Mouse (Mus musculus) kidney, embryonic 15.5 days (tissue): Measurements from ENCODE around the gene Emsy. TPM values are rescaled to one million over a fixed set of nuclear protein-coding genes. Genes with fewer than 3 reads are reported as not detected.

Source experiments
- ATAC-seq: fragments of 200-750 bp; cut with Nextera tagmentation; replicated peaks from 2 replicates; pipeline ENCODE4 v1.8.0; 2017; ENCODE audit warnings: moderate TSS enrichment; ENCODE audit not compliant: low FRiP score
- H3K27ac ChIP-seq: fragments of 300-500 bp; sonication (generic); 2 replicates; pipeline ENCODE4 v1.5.1; 2015; ENCODE audit warnings: mild to moderate bottlenecking, inconsistent platforms
- H3K27me3 ChIP-seq: fragments of 300-500 bp; sonication (generic); 2 replicates; pipeline ENCODE4 v1.6.1; 2015; ENCODE audit warnings: inconsistent platforms
- H3K36me3 ChIP-seq: fragments of 300-500 bp; sonication (generic); 2 replicates; pipeline ENCODE4 v1.6.1; 2015; ENCODE audit warnings: inconsistent platforms
- H3K4me1 ChIP-seq: fragments of 300-500 bp; sonication (generic); 2 replicates; pipeline ENCODE4 v1.6.1; 2015; ENCODE audit warnings: inconsistent platforms
- H3K4me2 ChIP-seq: fragments of 300-500 bp; sonication (generic); 2 replicates; pipeline ENCODE4 v1.6.1; 2015; ENCODE audit warnings: moderate library complexity, mild to moderate bottlenecking, inconsistent platforms
- H3K4me3 ChIP-seq: fragments of 300-500 bp; sonication (generic); replicated peaks from 2 replicates; pipeline ENCODE4 v1.5.1; 2015; ENCODE audit warnings: mild to moderate bottlenecking, inconsistent platforms
- H3K9ac ChIP-seq: fragments of 300-500 bp; sonication (generic); 2 replicates; pipeline ENCODE4 v1.6.1; 2015; ENCODE audit warnings: mild to moderate bottlenecking, inconsistent platforms
- H3K9me3 ChIP-seq: fragments of 300-500 bp; sonication (generic); replicated peaks from 2 replicates; pipeline ENCODE4 v1.6.1; 2016; ENCODE audit warnings: inconsistent platforms
- WGBS: fragments of 180-500 bp; shearing (Covaris S2); methylation state at CpG from one replicate; pipeline ENCODE4 v1.1.7; 2015; ENCODE audit warnings: mixed read lengths; 5-methylcytosine and 5-hydroxymethylcytosine counted together
- polyA plus RNA-seq: library from polyadenylated mRNA; unstranded; fragments of >200 nt; fragmentation: Nextera tagmentation; extraction: Ambion mirVana; gene quantifications from 2 replicates; pipeline ENCODE4 v1.2.1, GENCODE M21; 2015

Emsy gene
- polyA plus RNA-seq, 1 experiment from 2014 or later: 32.4 TPM

DNA sequence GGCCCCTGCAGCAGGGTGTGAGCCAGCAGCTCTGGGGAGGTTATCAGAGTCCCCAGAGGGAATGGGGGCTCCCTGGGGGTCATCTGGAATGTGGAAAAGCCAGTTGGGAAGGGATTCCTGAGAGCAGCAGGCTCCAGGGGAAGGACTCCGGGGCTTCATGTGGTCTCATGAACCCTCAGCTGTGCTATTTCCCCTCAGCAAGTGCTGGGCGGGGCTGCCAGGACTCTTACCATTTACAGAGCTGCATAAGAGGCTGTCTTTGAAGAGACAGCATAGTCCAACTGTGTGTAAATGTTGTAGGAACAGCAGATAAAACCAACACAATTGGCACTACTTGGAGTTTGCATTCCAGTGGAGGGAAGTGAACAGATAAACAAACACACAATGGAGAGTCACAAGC lies 106.0 kb downstream of the Emsy start:
- Histone ChIP-seq H3K27me3 (no peaks in the 10 kb centered on the region), H3K9ac (no peak overlapping the region), H3K27ac (peak overlapping the region; percentile 43), H3K4me1 (peaks cover 5% of the 10 kb centered on the region), H3K4me2 (no peak overlapping the region), H3K4me3 (no peak overlapping the region), H3K36me3 (no peaks in the 10 kb centered on the region), H3K9me3 (no peaks in the 10 kb centered on the region)
- ATAC-seq: no peak
- WGBS: 33% methylated on average over 2 of the region's 2 CpGs

DNA sequence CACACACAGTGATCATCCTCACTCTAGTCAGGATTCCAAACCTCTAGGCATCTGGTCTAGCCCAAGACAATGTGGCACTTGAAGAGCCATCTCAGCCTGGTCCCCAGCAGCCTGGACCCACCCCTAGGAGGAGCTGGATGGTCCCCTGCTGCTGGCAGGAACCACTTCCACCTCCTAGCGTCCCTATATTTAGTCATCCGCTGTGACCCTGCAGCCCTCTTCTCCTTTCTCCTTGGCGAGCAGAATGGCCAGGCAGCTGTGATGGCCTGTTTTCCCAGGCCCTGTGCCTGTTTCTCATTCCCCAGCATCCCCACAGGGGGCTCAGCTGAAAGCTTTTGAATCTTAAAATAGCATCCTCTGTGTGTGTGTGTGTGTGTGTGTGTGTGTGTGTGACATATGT lies 107.7 kb downstream of the Emsy start:
- Histone ChIP-seq H3K9ac (no peak overlapping the region), H3K27me3 (no peaks in the 10 kb centered on the region), H3K36me3 (no peaks in the 10 kb centered on the region), H3K27ac (no peak overlapping the region), H3K4me2 (no peak overlapping the region), H3K4me3 (no peak overlapping the region), H3K9me3 (no peaks in the 10 kb centered on the region), H3K4me1 (peaks cover 9% of the 10 kb centered on the region)
- WGBS: 53% methylated on average over 3 of the region's 3 CpGs
- no peak for ATAC-seq

DNA sequence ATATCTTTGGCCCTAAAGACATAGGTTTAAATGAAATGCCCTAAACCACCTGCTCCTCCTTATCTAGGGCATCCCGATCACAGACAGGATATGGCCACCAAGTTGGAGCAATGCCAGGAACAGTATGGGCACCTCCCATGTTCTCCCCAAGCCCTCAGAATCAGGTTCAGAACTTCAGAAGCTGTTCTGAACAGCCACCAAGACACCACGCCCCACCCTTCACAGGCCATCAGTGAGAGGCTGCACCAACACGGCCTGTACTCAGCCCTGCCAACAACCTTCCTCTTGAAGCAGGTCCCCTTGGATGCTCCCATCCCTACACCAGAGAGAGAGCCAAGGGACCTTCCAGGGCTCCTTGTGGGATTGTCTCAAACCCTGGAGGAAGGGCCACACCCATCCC lies 112.0 kb downstream of the Emsy start:
- no peak overlapping the region for H3K4me3 ChIP-seq
- H3K4me2 ChIP-seq: no peak overlapping the region
- peaks cover 25% of the 10 kb centered on the region for H3K4me1 ChIP-seq
- no peaks in the 10 kb centered on the region for H3K9me3 ChIP-seq
- H3K36me3 ChIP-seq: no peaks in the 10 kb centered on the region
- no peak for ATAC-seq
- no peak overlapping the region for H3K9ac ChIP-seq
- WGBS: 42% methylated on average over 3 of the region's 3 CpGs
- no peaks in the 10 kb centered on the region for H3K27me3 ChIP-seq
- no peak overlapping the region for H3K27ac ChIP-seq

DNA sequence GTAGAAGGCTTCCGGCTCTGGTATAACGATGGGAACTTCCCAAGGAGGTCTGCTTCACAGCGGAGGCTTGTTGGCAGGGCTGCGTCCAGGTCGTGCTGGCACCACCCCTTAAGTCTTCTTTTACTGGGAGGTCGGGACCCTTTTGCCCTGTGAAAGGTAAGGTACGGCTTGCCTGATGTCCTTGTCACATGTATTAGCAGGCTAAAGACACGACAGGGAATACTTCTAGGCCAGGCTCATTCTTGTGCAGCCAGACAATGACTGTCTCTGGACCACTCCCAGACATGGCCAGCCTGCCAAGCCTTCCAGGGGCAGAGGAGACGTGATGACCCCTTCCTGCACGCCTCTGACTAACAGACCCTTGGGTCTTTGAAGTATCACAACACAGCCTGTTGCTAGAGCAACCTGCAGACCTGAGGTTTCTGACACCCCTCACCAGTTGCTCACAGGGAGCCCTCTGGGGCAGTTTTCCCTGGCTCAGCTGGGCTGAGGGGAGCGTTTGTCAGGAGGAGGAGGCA lies 112.7 kb downstream of the Emsy start:
- Histone ChIP-seq H3K9me3 (no peaks in the 10 kb centered on the region), H3K27ac (no peak overlapping the region), H3K4me1 (peaks cover 25% of the 10 kb centered on the region), H3K27me3 (no peaks in the 10 kb centered on the region), H3K4me3 (no peak overlapping the region), H3K9ac (no peak overlapping the region), H3K36me3 (no peaks in the 10 kb centered on the region), H3K4me2 (no peak overlapping the region)
- 47% methylated on average over 11 of the region's 11 CpGs for WGBS
- no peak for ATAC-seq

DNA sequence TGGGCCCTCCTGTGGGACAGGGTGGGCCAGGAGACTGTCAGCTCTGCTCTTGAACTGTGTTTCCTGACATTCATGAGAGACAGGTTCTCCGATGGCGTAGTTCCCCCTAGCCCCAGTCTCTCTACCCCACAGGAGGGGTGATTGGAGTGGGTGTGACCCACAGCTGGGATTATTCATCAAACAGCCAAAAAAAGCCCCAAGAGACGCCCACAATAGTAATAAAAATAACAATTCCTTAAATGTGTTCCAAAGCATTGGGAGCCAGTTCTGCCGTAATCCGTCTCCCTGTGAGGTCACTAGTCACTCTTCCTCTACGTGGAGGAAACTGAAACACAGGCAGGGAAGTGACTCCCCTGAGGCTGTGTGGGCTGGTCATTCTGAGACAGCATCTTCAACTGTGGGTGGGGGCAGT lies 113.8 kb downstream of the Emsy start:
- Histone ChIP-seq H3K4me1 (peaks cover 33% of the 10 kb centered on the region), H3K4me2 (no peak overlapping the region), H3K27me3 (no peaks in the 10 kb centered on the region), H3K4me3 (no peak overlapping the region), H3K9me3 (no peaks in the 10 kb centered on the region), H3K27ac (no peak overlapping the region), H3K36me3 (no peaks in the 10 kb centered on the region), H3K9ac (no peak overlapping the region)
- ATAC-seq: no peak
- 50% methylated on average over 6 of the region's 6 CpGs for WGBS

DNA sequence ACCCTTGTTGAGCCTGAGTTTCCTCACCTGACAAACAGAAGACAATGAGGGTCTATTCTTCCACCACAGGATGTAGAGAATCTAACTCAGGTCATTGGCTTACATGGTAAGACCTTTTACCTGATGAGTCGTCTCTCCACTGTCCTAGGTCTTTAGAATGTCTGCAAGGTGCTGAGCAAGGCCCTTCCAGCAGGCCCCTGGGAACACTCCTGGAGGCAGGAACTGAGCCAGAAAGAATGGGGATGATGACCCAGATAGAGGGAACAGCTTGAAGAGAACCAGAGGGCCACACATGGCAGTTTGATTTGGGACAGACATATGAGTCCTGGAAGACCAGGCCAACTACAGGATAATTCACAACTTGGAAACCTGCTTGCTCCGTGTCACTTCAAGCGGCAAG lies 114.3 kb downstream of the Emsy start:
- ATAC-seq: no peak
- 88% methylated on average over 3 of the region's 3 CpGs for WGBS

DNA sequence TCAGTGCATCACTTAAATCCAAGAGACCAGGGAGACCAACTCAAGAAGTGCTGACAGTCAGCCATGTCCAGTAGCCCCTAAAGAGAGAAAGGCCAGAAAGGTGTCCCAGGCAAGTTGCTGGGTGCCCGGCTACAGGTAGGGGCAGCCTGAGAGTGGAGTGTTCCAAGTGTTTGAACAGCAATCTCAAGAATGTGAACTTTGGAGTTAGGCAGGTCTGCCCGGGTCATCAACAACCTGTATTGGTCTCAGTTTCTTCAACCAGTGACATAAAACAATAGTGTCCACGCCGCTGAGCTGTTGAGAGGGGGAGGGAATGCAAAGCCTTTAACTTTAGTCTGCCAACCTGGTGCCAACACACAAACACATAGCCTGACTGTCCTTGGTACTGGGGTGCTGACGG lies 115.0 kb downstream of the Emsy start:
- Histone ChIP-seq H3K36me3 (no peaks in the 10 kb centered on the region), H3K4me3 (no peak overlapping the region), H3K9me3 (no peaks in the 10 kb centered on the region), H3K4me2 (no peak overlapping the region), H3K9ac (no peak overlapping the region), H3K4me1 (peaks cover 38% of the 10 kb centered on the region), H3K27me3 (no peaks in the 10 kb centered on the region), H3K27ac (no peak overlapping the region)
- WGBS: 85% methylated on average over 5 of the region's 5 CpGs
- no peak for ATAC-seq

More for the DNA sequence above, 114.3 kb downstream of the Emsy start:
- H3K4me3 ChIP-seq: no peak overlapping the region
- H3K27ac ChIP-seq: 0 out of 2 replicates have a peak overlapping the region, but pooled peaks have one; percentile 27
- H3K4me2 ChIP-seq: no peak overlapping the region
- H3K9me3 ChIP-seq: no peaks in the 10 kb centered on the region
- no peaks in the 10 kb centered on the region for H3K36me3 ChIP-seq
- peaks cover 37% of the 10 kb centered on the region for H3K4me1 ChIP-seq
- no peak overlapping the region for H3K9ac ChIP-seq
- H3K27me3 ChIP-seq: no peaks in the 10 kb centered on the region

DNA sequence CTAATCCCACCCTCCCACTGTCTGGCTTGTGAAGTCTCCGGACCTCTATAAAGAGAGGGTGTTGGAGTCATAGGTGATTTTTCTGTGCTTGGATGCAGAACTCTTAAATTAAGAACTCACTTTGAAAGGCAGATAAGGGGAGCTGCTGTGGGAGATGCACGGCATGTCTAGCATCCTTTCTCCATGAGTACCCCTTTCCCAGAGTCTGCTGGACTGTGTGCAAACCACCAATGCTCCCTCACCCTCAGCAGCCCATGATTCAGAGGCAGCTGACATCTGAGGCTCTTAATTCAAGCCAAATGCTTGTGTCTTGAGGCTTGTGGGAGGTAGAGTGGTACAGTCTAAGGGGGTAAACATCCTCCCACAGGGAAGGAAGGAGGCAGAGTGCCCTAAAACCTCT lies 115.7 kb downstream of the Emsy start:
- 0 out of 2 replicates have a peak overlapping the region, but pooled peaks have one; percentile 22 for H3K27ac ChIP-seq
- H3K27me3 ChIP-seq: no peaks in the 10 kb centered on the region
- ATAC-seq: no peak
- WGBS: 67% methylated on average over 2 of the region's 2 CpGs
- no peaks in the 10 kb centered on the region for H3K9me3 ChIP-seq
- H3K36me3 ChIP-seq: no peaks in the 10 kb centered on the region
- peaks cover 38% of the 10 kb centered on the region for H3K4me1 ChIP-seq
- H3K4me2 ChIP-seq: no peak overlapping the region
- no peak overlapping the region for H3K9ac ChIP-seq
- H3K4me3 ChIP-seq: no peak overlapping the region

DNA sequence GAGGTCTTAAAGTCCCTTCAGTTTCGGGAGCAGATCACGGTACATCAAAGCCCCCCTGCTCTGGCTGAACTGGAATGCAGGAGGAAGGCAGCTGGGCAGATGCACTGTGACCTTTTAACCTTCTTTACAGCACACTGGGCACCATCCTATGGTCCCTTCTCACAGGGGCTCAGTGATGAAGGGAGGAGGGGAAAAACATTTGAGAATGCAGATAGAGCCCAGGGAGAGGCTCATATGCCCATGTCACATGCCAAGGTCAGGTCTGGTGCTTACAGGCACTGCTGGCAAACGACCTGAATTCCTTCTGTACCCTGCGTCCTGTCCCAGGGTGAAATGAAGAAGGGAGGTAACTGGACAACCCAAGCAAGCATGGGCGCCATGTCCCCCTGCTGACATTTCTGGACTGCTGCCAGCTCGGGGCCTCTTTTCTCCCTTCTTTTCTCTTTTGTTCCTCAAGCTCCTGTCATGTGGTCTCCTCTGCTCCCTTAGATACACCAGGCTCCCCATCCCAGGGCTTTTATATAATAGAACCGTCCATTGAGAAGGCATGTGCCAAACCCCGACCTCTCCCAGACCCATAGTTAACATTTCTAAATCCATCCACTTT lies 118.5 kb downstream of the Emsy start:
- Histone ChIP-seq H3K4me1 (peaks cover 28% of the 10 kb centered on the region), H3K9me3 (no peaks in the 10 kb centered on the region), H3K27me3 (no peaks in the 10 kb centered on the region), H3K9ac (no peak overlapping the region), H3K27ac (peak overlapping the region; percentile 78), H3K4me3 (no peak overlapping the region), H3K36me3 (no peaks in the 10 kb centered on the region), H3K4me2 (no peak overlapping the region)
- WGBS: 47% methylated on average over 8 of the region's 8 CpGs
- no peak for ATAC-seq

DNA sequence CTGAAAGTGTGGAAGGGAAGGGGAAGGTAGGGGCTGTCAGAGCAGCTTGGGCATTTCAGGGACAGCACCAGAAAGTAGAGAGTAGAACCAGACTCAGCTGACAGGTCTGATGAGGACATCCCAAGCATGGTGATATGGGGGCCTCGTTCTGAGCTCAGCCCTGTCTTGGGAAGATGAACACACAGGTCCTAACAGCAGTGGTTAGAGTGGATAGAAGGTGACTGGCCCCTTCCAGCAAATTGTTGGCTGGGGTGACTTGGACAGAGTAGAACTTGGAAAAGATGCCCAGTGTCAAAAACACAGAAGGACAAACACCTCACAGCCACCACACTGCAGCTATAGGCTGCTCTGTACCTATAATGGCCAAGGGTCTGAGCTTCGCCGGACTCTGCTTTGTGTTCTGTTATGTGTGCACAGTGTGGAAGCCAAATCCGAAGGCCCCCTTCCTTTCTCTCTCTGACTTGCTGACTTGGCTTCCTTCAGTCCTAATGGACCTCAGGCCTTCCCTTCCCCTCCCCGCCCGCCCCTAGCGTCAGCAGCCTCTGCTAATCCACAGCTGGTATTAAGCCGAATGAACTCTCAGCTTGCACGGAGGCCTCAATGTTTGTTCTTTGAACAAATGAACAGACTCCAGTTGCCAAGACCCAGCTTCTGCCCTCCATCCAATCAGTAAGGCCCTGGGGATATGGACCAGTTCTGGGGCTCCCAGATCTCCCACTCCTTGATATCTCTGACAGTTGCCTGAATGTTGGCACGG lies 119.2 kb downstream of the Emsy start:
- Histone ChIP-seq H3K9me3 (no peaks in the 10 kb centered on the region), H3K4me2 (no peak overlapping the region), H3K36me3 (no peaks in the 10 kb centered on the region), H3K9ac (no peak overlapping the region), H3K27me3 (no peaks in the 10 kb centered on the region), H3K4me1 (peaks cover 23% of the 10 kb centered on the region), H3K4me3 (no peak overlapping the region), H3K27ac (peak overlapping the region; percentile 78)
- ATAC-seq: no peak
- WGBS: 39% methylated on average over 10 of the region's 10 CpGs
